Mouse (Mus musculus) left cerebral cortex, postnatal 4 days (tissue): ENCODE measurements around the gene Gnai2. TPM values are rescaled to one million over a fixed set of nuclear protein-coding genes. Genes with fewer than 3 reads are reported as not detected.
"Not testable (repeated sequence)": the region's sequence is repeated elsewhere in the genome, so short reads cannot be mapped to it uniquely, and the experiment has no call there.

Experiments
- DNase-seq: peaks from one replicate; pipeline ENCODE4 v3.0.0-alpha.2; 2022
- intact Hi-C: fragments of 180-260 bp; cut with DNase I; formaldehyde crosslinking; loops from one replicate; pipeline ENCODE4 v1.15.1; 2025
- total RNA-seq, 2 experiments: library from RNA; stranded (reverse); gene quantifications; 2 replicates each; pipeline ENCODE4 v1.2.3; 2021

Gene Gnai2
- total RNA-seq, 2 experiments from 2014 or later: 302 to 303 TPM

GRCm38 (mm10) chr9:107575579-107576356 is 59.4 kb downstream of the Gnai2 start:
- no peak for DNase-seq
- intact Hi-C loops: no loop called here

GRCm38 (mm10) chr9:107573774-107574173 is 61.4 kb downstream of the Gnai2 start:
- intact Hi-C loops, DNase-seq: not testable (repeated sequence)

GRCm38 (mm10) chr9:107572327-107572662 is 62.9 kb downstream of the Gnai2 start:
- intact Hi-C loops: no loop called here
- DNase-seq: no peak

GRCm38 (mm10) chr9:107571534-107572326 is 63.4 kb downstream of the Gnai2 start:
- intact Hi-C loops: no loop called here
- DNase-seq: no peak

- no peak for DNase-seq
- intact Hi-C loops: no loop called here
Observed at GRCm38 (mm10) chr9:107570845-107571244, 64.3 kb downstream of the Gnai2 start.

- intact Hi-C loops: no loop called here
- no peak for DNase-seq
Observed at GRCm38 (mm10) chr9:107570016-107570415, 65.2 kb downstream of the Gnai2 start.

GRCm38 (mm10) chr9:107569270-107569669 is 65.9 kb downstream of the Gnai2 start:
- intact Hi-C loops: no loop called here
- DNase-seq: no peak

GRCm38 (mm10) chr9:107568331-107569261 is 66.6 kb downstream of the Gnai2 start:
- peak; percentile 89 for DNase-seq
- intact Hi-C loops: no loop called here

- intact Hi-C loops: no loop called here
- no peak for DNase-seq
Observed at GRCm38 (mm10) chr9:107567702-107568319, 67.4 kb downstream of the Gnai2 start, which contains the start of gene Hyal2. Gene Hyal2, plus strand, starts transcription at chr9:107567945.

GRCm38 (mm10) chr9:107566855-107567254 is 68.3 kb downstream of the Gnai2 start:
- intact Hi-C loops: no loop called here
- no peak for DNase-seq

- peak; percentile 79 for DNase-seq
- intact Hi-C loops: no loop called here
Observed at GRCm38 (mm10) chr9:107566041-107566709, 69.0 kb downstream of the Gnai2 start.

GRCm38 (mm10) chr9:107565556-107565955 is 69.6 kb downstream of the Gnai2 start:
- DNase-seq, intact Hi-C loops: not testable (repeated sequence)

Other genes starting within 250 kb of the Gnai2 start
- gene Cacna2d2, start 235.8 kb downstream of the Gnai2 start, total RNA-seq: 10 to 100 TPM; 31.9 to 50.0 TPM
- gene Tmem115, start 101.4 kb downstream of the Gnai2 start, total RNA-seq: 10 to 100 TPM; 29.4 to 30.4 TPM
- gene Cyb561d2, start 93.2 kb downstream of the Gnai2 start, total RNA-seq: 10 to 100 TPM; 25.6 to 28.4 TPM
- 10 to 100 TPM; 35.2 to 38.5 TPM for gene Nprl2, start 93.1 kb downstream of the Gnai2 start, total RNA-seq
- gene Zmynd10, start 88.1 kb downstream of the Gnai2 start, total RNA-seq: 1 to 10 TPM; 3.9 to 4.7 TPM
- 10 to 100 TPM; 24.9 to 25.4 TPM for gene Rassf1, start 83.8 kb downstream of the Gnai2 start, total RNA-seq
- 10 to 100 TPM; 65.4 to 66.9 TPM for gene Tusc2, start 72.1 kb downstream of the Gnai2 start, total RNA-seq
- gene Hyal2, start 67.4 kb downstream of the Gnai2 start, total RNA-seq: 10 to 100 TPM; 20.8 to 28.4 TPM
- 1 to 10 TPM; 3.8 to 4.1 TPM for gene Hyal1, start 58.4 kb downstream of the Gnai2 start, total RNA-seq
- gene Naa80, start 56.5 kb downstream of the Gnai2 start, total RNA-seq: 10 to 100 TPM; 11.9 to 13.0 TPM
- gene Hyal3, start 54.5 kb downstream of the Gnai2 start, total RNA-seq: 1 to 10 TPM; 1.5 to 2.1 TPM
- 10 to 100 TPM; 12.5 to 14.5 TPM for gene Ifrd2, start 47.7 kb downstream of the Gnai2 start, total RNA-seq
- gene Sema3b, start 26.1 kb downstream of the Gnai2 start, total RNA-seq: 1 to 10 TPM; 3.9 to 5.6 TPM
- gene Slc38a3, start 34.2 kb upstream of the Gnai2 start, total RNA-seq: 10 to 100 TPM; 65.0 to 68.4 TPM
- 1 to 10 TPM in 1 of 2 experiments, under 1 TPM in 1; 0.30 to 1.1 TPM for gene Gnat1, start 44.3 kb upstream of the Gnai2 start, total RNA-seq
- gene Sema3f, start 75.1 kb upstream of the Gnai2 start, total RNA-seq: 10 to 100 TPM; 44.6 to 52.6 TPM
- 100 to 1,000 TPM; 194 to 195 TPM for gene Rbm5, start 135.6 kb upstream of the Gnai2 start, total RNA-seq
- gene Rbm6, start 237.9 kb upstream of the Gnai2 start, total RNA-seq: 10 to 100 TPM; 73.4 to 79.0 TPM